Mouse (Mus musculus) layer of hippocampus, adult 8-10 months (tissue): ENCODE measurements around the gene Mcee. TPM values are rescaled to one million over a fixed set of nuclear protein-coding genes. Genes with fewer than 3 reads are reported as not detected.

ENCODE experiments used
- DNase-seq, 2 experiments: peaks; one replicate each; pipeline ENCODE4 v3.0.0; 2022; ENCODE audit warnings: low spot score in 2 of 2
- total RNA-seq, 4 experiments: library from RNA; stranded (reverse); gene quantifications; 2 replicates each; pipeline ENCODE4 v1.2.4; 2022

Mcee gene
- 10 to 100 TPM; 42.3 to 49.6 (median 44.7) TPM for total RNA-seq

DNA sequence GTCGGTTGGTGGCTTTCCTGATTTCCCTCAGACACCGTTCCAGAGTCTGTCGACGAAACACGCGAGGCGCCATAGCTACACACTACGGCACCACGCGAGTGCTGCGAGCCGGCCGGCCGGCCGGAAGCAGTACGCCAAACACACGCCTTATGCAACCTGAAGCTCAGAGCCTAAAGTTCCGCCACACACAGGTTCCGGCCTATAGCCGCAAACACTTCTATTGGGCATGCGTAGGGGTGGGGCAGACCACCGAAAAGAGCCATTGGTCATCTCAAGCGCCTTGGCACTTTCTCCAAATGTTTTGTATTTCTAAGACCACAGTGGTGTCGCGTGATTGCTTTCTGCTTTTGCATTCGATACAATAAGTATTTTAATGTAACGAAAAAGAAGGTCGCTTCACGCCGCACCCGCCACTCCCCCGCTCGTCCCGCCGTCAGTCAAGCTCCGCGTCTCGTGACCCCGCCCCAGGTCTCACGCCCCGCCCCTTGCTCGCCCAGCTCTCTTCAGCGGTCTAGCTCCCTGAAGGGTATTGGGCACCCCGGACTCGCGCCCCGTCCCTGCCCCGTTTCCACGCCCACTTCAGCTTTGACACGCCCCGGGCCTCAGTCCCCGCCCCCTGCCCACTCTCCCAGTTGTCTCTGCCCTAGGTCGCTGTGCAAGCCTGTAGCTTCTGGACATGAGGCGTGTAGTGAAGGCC lies at the start of gene Mcee, which contains the start of gene Mphosph10:
TSS of gene Mcee (plus strand) at position 486 of the 697 bp plus-strand sequence.
TSS of gene Mphosph10 (minus strand) at position 147 of the 697 bp plus-strand sequence.
- DNase-seq = peak; percentile 92 to 93

DNA sequence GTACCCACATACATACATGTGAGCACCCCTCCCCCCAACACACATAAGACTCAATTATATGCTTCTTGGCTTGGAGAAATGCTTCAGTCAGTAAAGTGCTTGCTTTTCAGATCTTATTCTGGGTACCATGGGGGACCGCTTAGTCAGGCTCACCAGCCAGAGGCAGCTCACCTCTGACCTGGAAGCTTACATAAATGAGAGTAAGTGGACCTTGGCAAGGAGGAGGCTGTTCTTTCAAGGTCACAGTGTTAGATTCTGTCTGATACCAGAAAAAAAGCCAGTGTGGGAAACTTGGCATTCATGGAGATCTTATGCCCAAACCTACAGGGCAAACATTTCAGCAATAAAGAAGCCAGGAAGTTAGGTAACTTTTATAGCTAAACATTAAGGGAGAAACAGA lies 44.6 kb upstream of the Mcee start:
- no peak for DNase-seq

DNA sequence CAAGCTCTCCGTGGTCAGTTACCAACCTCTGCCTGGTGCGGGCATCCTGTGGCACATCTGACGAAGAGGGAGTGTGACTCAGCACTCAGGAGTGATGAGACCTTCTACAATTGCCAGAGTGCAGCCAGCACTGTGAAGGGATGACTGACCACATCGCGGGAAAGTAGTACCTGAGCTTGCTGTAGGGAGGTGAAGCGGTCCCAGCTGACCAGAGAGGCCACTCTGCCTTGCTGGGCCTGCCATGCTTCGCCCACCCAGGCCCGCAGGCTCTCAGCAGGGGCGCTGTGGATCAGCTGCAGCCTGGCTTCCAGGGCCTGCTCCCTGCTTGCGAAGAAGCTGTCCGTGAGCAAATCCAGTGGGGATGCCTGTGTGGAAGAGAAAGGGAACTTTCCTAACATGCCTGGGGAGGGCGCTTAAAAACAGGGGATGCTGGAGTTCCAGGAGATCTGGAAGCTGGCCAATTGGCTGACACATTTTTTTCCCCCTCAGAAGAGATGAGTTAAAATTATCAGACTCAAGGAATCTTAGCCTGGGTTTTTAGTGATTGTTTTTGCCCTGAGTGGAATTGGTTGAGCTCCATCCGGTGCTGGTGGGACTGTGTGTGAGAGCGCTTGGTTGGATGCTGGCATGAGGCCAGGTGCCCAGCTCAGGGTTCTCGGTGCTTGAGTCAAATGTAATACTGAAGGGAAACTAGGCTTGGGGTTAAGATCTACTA lies 43.1 kb upstream of the Mcee start:
- peak in 1 of 2 experiments; percentile 54 for DNase-seq

DNA sequence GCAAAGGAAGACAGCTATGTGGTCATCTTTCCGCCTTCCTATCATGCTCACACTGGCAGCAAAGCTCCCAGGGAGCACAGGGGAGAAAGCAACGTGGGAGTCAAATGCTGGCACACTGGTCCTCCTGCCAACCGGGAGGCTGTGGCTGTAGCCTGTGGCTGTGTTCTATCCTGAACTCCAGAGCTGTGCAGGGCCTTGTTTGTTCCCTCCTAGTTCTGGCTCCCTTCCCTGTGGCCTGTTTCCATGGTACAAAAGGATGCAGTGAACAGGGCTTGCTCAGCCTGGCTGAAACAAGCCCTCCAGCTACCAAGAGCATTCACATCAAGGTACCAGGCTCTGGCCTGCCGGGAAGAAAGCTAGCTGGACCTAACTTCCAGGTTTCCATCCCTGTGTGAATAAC lies 41.3 kb upstream of the Mcee start:
- DNase-seq = peak; percentile 85 to 87

DNA sequence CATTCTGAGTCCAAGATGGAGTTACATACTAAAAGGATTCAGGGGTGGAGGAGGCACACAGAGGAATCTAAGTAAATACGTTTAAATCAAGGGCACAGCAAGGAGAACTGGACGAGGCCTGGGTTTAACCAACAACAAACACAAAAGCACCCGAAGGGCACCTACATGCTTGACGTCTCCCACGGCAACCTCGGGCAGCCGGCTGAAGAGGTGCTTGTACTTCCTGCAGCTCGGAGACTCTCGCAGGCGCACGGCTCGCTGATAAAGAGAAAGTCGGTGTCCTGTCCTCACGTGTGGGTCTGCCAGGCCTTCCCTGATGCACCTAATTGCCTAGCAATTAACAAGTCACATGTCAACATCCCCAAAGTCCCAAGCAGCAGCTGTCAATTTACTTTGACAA lies 38.2 kb upstream of the Mcee start:
- DNase-seq = no peak

DNA sequence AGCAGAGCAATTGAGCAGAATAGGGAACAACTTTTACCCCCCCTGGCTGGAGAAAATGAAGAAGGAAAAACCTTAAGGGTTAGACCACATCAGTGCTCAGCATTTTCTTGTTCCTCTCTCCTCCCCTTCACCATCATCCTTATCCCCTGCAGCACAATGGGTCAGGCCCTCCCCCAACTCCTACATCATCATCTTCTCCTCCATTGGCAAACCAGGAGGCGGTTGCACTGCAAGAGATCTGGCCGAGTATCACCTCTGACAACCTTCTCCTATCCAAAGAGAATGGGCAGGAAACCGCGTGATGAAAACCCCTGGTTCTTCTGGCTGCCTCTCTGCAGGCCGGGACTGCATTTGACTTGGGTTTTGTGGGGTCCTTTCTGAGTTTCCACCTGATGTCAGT lies 35.7 kb upstream of the Mcee start:
- no peak for DNase-seq

DNA sequence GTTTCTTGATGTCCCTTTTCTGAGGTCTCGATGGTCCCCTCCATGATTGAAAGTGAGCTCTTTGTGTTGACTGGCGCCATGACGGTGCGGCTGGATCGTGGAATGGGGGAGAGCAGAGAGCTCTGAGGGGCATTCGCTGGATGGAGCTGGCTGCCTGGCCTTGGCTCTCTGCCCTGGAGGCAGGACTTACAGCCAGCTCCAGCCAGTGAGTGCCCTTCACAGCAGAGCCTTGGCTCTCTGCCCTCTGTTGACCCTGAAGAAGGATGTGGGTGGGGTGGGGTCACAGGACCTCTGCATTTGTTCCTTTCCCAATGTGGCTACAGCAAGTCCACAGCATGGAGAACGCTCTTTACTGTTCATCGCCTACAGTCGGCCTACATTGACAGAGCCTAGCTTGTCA lies 35.0 kb upstream of the Mcee start:
- peak; percentile 76 to 79 for DNase-seq

DNA sequence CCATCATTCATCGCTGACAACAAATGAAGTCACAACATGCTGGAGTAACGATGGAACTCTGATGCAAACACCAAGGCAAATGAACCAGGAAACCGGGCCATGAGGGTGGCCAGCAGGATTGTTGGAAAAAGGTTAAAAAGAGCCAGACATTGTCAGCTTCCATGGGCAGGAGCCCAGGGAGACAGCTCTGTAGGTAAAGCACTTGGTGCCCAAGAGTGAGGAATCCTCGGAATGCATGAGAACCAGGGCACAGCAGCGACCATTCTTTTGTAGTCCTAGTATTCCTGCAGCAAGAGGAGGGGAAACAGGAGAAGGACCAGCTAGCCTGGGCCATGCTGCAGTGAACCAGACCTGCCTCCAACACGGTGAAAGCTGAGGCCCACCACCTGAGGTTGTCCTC lies 33.7 kb upstream of the Mcee start:
- DNase-seq = no peak

DNA sequence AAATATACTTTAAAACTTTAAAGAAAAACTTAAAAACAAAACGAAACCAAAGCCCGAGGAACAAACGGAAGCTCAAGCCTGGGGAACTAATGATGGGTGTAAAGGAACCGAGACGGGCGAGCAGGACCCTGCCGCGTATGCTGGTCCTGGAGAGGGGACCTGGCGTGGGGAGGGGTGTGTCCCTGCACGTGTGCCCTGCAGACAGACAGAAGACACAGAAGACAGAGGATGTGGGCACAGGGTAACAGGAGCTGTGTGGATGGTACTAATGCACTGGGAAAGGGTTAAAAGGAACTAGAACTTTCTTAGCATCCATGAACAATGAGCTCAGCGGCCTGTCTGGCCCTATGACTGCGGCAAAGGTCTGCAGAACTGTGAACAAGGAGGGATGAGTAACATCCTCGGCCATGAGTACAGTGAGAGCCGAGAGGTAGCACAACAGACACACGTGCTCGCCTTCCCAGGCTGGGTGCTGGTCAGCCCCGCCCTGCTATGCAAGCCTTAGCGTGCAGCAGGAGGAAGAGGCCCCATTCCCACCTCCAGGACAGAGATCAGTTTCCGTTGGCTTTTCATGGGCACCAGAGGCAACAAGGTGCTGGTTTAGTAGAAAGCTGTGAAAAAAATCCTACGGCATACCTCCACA lies 32.3 kb upstream of the Mcee start:
- DNase-seq = no peak

DNA sequence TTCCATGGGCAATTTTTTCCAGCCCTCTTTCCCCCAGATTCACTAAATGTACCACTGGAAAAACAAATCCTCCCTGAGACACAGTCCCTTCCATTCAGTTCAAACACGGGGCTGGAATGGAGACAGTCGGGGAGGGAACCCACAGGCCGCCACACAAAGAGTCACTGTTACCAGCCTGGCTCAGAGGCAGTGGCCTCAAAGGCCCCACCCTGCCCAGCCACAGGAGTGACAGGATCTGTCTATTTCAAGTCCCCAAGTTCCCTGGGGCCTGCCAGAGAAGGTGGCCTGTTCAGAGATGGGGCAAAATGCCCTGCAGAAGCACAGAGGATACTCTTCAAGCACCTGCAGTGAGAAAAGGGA lies 31.8 kb upstream of the Mcee start:
- DNase-seq = peak; percentile 61 to 75

DNA sequence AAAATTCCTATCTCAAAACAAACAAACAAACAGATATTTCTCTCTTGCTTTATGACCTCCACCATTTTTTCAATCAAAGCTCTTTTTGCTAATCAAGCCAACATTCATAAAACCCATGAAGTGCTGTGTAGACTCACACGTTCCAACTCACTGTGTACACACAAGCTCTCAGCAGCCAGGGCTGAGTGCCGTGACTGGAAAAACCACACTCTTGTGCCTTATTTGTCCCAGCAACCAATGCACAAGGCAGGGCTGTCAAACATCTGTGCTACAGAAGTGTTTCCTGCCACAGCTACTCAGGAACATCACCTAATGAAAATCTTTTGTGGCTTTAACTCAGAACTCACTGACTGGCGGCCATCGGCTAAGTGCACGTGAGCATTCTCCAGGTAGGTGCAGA lies 26.5 kb upstream of the Mcee start:
- DNase-seq = no peak

DNA sequence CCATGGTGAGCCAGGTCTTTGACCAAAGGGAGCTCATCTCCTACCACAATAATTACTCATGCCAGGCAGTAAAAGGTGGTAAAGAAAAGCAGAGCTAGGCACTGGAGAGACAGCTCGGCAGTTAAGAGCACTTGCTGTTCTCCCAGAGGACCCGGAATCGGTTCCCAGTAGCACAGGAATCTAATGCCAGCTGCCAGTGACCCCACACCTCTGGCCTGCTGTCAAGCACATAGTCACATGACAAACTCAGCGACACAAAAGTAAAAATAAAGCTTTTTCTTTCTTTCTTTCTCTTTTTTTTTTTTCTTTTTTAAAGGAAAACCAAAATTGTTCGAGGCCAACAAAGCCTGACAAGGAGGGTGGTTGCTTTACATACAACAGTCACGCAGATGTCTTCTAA lies 22.6 kb upstream of the Mcee start:
- no peak for DNase-seq

DNA sequence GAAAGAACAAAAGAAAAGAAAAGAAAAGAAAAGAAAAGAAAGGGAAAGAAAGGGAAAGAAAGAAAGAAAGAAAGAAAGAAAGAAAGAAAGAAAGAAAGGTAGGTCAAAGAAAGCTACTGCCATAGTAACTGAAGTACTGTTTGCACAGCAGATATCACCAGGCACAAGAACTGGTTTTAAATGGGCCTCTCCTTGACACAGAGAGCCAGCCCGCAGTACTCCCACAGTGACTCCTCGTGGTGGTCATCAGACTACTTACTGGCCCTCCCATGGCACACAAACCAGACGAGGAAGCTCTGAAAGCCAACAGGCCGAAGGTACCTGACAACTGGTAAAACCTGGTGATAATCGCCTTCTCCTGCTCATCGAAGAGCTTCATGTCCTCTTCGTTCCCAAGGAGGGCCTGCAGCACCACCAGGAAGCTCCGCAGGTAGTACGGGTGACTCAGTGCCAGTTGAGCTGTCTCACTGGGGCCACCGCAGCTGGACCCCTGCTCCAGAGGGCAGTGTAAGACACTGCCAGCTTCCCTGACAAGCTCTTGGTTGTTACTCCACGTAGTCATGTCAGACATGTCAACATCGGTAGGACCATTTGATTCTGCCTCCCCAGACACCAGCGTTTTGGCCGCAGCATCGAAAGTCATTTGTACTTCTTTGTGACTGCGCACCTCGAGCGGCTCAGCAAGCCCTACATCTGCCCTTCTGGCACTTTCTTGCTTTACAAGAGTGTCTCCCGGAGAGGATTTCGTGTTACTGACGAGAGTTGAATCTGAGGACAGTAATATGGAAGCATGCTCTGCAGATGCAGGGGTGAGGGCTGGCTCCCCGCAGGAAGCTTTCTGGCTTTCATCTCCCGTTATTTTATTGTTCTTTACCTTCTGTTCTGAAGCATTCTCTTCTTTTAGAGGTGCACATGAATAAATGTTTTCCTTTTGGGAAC lies 20.2 kb upstream of the Mcee start:
- DNase-seq = no peak

DNA sequence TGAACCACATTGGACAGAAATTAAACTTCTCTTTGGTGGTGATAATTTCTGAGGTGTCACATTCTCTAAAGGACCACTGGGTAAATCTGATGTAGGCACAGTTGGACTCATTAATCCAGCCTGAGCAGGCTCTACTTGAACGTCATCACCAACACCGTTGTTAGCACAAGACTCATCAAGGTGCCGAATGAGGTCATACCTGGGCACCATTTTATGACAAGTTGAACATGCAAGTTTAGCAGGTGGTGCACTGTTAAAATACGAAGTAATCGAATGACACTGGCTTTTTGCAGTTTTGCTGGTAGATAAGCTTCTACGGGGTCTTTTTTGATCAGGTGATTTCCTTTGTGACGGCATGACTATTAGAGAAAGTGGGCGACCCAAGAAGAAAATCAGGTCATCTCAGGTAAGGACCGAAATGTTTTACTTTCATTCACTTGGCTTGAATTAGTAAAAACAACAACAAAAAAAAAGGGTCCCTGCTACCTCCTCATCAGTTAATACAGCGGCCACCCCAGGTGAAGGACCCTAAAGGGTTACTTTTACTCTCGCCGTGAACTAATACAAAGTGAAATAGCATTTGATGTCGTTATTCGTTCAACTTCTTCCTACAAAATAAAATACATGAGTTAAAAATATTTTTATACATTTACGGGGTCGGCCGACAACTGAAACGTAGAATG lies 19.1 kb upstream of the Mcee start:
- no peak for DNase-seq

DNA sequence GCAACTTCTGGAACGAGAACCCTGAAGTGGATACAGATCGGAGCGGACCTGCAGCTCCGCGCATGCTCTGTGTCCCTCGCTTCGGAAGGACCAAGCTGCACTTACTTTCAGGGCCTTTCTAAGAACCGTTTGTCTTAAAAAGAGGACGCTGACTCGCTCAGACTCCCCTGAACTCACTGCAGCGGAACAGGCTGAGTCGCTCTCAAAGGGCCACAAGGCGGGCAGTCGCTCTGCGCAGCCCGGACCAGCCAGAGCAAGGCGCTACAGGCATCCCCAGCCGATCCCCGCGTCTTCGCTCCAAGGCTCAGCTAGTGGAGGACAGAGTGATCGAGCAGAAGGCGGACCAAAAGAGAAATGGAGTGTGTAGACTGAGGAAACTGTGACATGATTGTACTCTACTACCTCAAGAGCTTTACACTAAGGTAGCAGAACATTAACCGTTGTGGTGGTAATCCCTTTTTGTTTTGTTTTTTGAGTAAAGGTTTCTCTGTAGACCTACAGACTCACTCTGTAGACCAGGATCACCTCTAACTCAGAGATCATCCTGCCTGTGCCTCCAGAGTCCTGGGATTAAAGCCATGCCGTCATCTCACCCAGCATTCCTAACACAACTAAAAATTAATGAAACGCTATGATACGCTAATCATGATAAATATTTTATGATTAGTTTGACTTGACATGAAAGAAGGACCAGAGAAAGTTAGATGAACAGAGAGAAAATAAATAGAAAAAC lies 18.4 kb upstream of the Mcee start, which contains the start of gene Fan1:
TSS of gene Fan1 (minus strand) at position 266 of the 733 bp plus-strand sequence.
- DNase-seq = peak; percentile 83 to 89

DNA sequence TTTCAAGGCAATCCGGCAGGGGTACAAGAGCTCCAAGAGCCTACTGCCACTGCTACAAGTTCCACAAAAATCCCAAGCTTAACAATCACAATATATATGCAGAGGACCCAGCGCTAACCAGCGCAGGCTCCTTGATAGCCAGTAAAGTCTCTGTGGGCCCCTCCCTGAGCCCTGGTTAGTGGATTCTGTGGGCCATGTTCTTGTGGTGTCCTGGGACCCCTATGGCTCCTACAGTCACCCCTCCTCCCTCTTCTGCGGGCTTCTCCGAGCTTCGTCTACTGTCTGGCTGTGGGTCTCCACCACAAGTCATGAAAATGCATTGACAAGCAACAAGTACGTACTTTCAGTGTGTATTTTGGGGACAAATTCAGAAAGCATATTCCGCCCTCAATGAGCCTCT lies 928 bp upstream of the Mcee start:
- DNase-seq = no peak

DNA sequence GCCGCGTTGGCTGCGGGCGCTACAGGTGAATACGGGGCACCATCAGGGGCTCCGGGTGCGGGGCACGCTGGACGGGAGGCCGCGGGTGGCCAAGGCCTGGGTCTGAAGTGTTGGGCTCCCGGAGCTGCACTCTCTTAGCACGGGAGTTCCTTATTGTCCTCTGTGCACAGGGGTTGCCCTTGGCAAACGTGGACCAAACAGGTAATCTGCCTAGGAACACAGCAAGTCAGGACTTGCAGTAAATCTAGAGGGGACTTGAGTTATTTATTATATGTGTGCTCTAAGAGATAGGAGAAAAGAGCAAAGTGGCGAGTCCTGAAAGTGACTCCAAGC lies 378 bp downstream of the Mcee start:
- no peak for DNase-seq

DNA sequence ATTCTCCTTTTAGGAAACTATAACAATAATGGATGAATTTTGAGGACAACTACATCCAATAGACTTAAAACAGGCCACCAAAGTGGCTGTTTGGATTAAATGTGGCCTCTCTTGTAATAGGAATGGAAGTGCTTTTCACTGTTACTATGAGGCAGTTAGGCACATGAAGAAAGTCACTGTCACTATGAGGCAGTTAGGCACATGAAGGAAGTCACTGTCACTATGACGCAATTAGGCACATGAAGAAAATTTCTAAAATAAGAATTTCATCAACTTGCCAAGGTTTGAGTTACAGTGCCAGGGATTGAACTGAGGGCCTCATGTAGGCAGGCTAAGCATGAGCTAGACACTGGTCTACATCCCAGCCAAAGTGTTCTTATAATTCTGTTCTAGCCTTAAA lies 8.3 kb downstream of the Mcee start:
- DNase-seq = no peak

DNA sequence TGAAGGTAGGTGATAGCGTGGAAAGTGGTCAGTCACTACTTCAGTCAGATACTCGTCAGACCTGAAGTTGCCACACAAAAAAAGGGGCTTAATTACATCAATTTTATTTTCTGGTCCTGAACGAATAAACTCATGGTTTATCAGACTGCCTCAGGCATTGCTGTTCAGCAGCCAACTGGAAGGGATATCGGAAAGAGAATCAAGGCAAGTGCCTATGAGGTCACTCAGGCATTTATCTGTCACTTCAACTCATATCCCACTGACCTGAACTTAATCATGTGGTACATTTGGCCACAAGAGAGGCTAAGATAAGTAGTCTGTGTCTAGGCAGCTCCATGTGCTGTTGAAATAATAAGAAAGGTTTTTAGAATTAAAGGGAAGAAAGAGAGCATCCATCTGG lies 10.0 kb downstream of the Mcee start:
- no peak for DNase-seq

DNA sequence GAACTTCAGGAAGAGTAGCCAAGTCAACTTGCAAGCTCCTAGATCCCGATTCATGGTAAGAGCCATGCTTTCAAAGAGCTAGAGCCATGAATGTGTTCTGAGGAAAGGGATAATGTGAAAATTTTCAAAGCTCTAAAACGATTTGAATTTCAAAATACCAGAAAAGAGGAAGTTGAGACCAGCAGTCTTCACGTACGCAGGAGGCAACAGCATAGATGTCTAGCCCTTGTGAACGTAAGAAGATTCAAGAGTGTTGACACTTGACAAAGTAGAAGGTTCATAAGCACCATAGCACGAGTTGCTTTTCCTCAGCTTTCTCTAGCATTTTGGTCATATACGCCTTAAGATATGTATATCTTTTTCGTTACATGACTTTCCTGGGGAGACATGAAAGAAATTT lies 11.6 kb downstream of the Mcee start:
- no peak for DNase-seq
